Mouse (Mus musculus) MEL (cell line): ENCODE measurements around the gene Ptms. TPM values are rescaled to one million over a fixed set of nuclear protein-coding genes. Genes with fewer than 3 reads are reported as not detected.

Experiments used
- DNase-seq: peaks from one replicate; pipeline ENCODE4 v3.0.0; 2011; ENCODE audit warnings: low read depth, low spot score
- H3K27ac ChIP-seq: 2 replicates; pipeline ENCODE4 v1.5.1; 2012; ENCODE audit warnings: low read depth, mild to moderate bottlenecking, control low read depth, low read length, moderate library complexity; ENCODE audit not compliant: control insufficient read depth
- H3K27me3 ChIP-seq, 2 experiments: fragments of 150-350 bp in 1 of 2; sonication (generic) in 1 of 2; 2 replicates each; pipeline ENCODE4 v1.6.1; 2012; ENCODE audit warnings: low read length in 2 of 2, mild to moderate bottlenecking in 2 of 2, improper control_type of control experiment in 1 of 2, moderate library complexity in 1 of 2; ENCODE audit not compliant: insufficient read depth in 2 of 2, control insufficient read depth in 1 of 2
- H3K36me3 ChIP-seq, 2 experiments: 2 replicates each; pipeline ENCODE4 v1.6.1; 2012 to 2014; ENCODE audit warnings: low read length in 2 of 2, improper control_type of control experiment in 1 of 2, inconsistent platforms in 1 of 2, mild to moderate bottlenecking in 1 of 2; ENCODE audit not compliant: insufficient read depth in 2 of 2, control insufficient read depth in 1 of 2
- H3K4me1 ChIP-seq, 2 experiments: fragments of 150-350 bp in 1 of 2; sonication (generic) in 1 of 2; 2 replicates each; pipeline ENCODE4 v1.6.1; 2012; ENCODE audit warnings: low read length in 2 of 2, improper control_type of control experiment in 1 of 2, mild to moderate bottlenecking in 1 of 2; ENCODE audit not compliant: insufficient read depth in 2 of 2, control insufficient read depth in 1 of 2
- H3K4me3 ChIP-seq, 2 experiments: fragments of 150-350 bp in 1 of 2; sonication (generic) in 1 of 2; 2 replicates each; pipeline ENCODE4 v1.5.1; 2012; ENCODE audit warnings: low read depth in 2 of 2, low read length in 2 of 2, mild to moderate bottlenecking in 2 of 2, moderate library complexity in 2 of 2, control low read depth in 1 of 2, improper control_type of control experiment in 1 of 2; ENCODE audit not compliant: control insufficient read depth in 1 of 2, insufficient read depth in 1 of 2
- H3K79me2 ChIP-seq: 2 replicates; pipeline ENCODE4 v1.6.1; 2012; ENCODE audit warnings: mild to moderate bottlenecking, low read length, moderate library complexity; ENCODE audit not compliant: control insufficient read depth, poor library complexity, insufficient read depth
- H3K9ac ChIP-seq: 2 replicates; pipeline ENCODE4 v1.6.1; 2012; ENCODE audit warnings: low read depth, mild to moderate bottlenecking, control low read depth, low read length, moderate library complexity; ENCODE audit not compliant: control insufficient read depth, poor library complexity, severe bottlenecking
- H3K9me3 ChIP-seq: fragments of 150-350 bp; sonication (generic); replicated peaks from 2 replicates; pipeline ENCODE4 v1.6.1; 2012; ENCODE audit warnings: mild to moderate bottlenecking, low read length, improper control_type of control experiment, moderate library complexity; ENCODE audit not compliant: insufficient read depth
- CHD2 ChIP-seq: IDR thresholded peaks from 2 replicates; pipeline ENCODE4 v1.6.1; 2011; ENCODE audit warnings: low read length, improper control_type of control experiment
- CTCF ChIP-seq, 3 experiments: IDR thresholded peaks in 2 of 3; conservative IDR thresholded peaks in 1 of 3; 2 replicates each; pipeline ENCODE4 v1.5.1; 2011 to 2012; ENCODE audit warnings: low read length in 3 of 3, low read depth in 2 of 3, mild to moderate bottlenecking in 2 of 3, improper control_type of control experiment in 1 of 3, inconsistent platforms in 1 of 3, mixed read lengths in 1 of 3, moderate library complexity in 1 of 3; ENCODE audit not compliant: control insufficient read depth in 1 of 3, insufficient read depth in 1 of 3, poor library complexity in 1 of 3, severe bottlenecking in 1 of 3
- ELF1 ChIP-seq: IDR thresholded peaks from 2 replicates; pipeline ENCODE4 v1.6.1; 2014; ENCODE audit warnings: low read depth, mild to moderate bottlenecking, inconsistent platforms, low read length, improper control_type of control experiment, moderate library complexity
- GATA1 ChIP-seq: IDR thresholded peaks from 2 replicates; pipeline ENCODE4 v1.6.1; 2011; ENCODE audit warnings: low read depth, low read length, improper control_type of control experiment
- JUND ChIP-seq: IDR thresholded peaks from 2 replicates; pipeline ENCODE4 v1.6.1; 2011; ENCODE audit warnings: low read depth, mild to moderate bottlenecking, improper control_type of control experiment, low read length
- KAT2A ChIP-seq: conservative IDR thresholded peaks from 2 replicates; pipeline ENCODE4 v1.6.1; 2012; ENCODE audit warnings: low read depth, low read length, improper control_type of control experiment, inconsistent platforms
- MAFK ChIP-seq: IDR thresholded peaks from 2 replicates; pipeline ENCODE4 v1.6.1; 2011; ENCODE audit warnings: low read depth, mild to moderate bottlenecking, low read length, improper control_type of control experiment, borderline replicate concordance
- MAX ChIP-seq: IDR thresholded peaks from 2 replicates; pipeline ENCODE4 v1.6.1; 2011; ENCODE audit warnings: low read length, improper control_type of control experiment
- MAZ ChIP-seq: IDR thresholded peaks from 2 replicates; pipeline ENCODE4 v1.6.1; 2012; ENCODE audit warnings: low read depth, mild to moderate bottlenecking, inconsistent platforms, low read length, improper control_type of control experiment
- MYC ChIP-seq: IDR thresholded peaks from 2 replicates; pipeline ENCODE4 v1.6.1; 2011; ENCODE audit warnings: low read depth, mild to moderate bottlenecking, low read length, improper control_type of control experiment, moderate library complexity
- RCOR1 ChIP-seq: IDR thresholded peaks from 2 replicates; pipeline ENCODE4 v1.6.1; 2012; ENCODE audit warnings: low read depth, mild to moderate bottlenecking, inconsistent platforms, low read length, improper control_type of control experiment
- SIN3A ChIP-seq: IDR thresholded peaks from 2 replicates; pipeline ENCODE4 v1.6.1; 2012; ENCODE audit warnings: low read length, improper control_type of control experiment, inconsistent platforms
- SMC3 ChIP-seq: IDR thresholded peaks from 2 replicates; pipeline ENCODE4 v1.6.1; 2011; ENCODE audit warnings: low read depth, low read length, improper control_type of control experiment
- TAL1 ChIP-seq: IDR thresholded peaks from 2 replicates; pipeline ENCODE4 v1.6.1; 2012; ENCODE audit warnings: mild to moderate bottlenecking, inconsistent platforms, low read length, moderate library complexity, mixed read lengths
- USF1 ChIP-seq: IDR thresholded peaks from 2 replicates; pipeline ENCODE4 v1.6.1; 2014; ENCODE audit warnings: low read depth, mild to moderate bottlenecking, inconsistent platforms, low read length, improper control_type of control experiment, moderate library complexity
- USF2 ChIP-seq, 2 experiments: IDR thresholded peaks; 2 replicates each; pipeline ENCODE4 v1.6.1; 2011 to 2012; ENCODE audit warnings: improper control_type of control experiment in 2 of 2, low read length in 2 of 2, borderline replicate concordance in 1 of 2, inconsistent platforms in 1 of 2, low read depth in 1 of 2, mild to moderate bottlenecking in 1 of 2; ENCODE audit not compliant: insufficient read depth in 1 of 2
- ZKSCAN1 ChIP-seq: IDR thresholded peaks from 2 replicates; pipeline ENCODE4 v1.6.1; 2012; ENCODE audit warnings: low read depth, mild to moderate bottlenecking, inconsistent platforms, low read length, improper control_type of control experiment, moderate library complexity
- ZNF384 ChIP-seq: IDR thresholded peaks from 2 replicates; pipeline ENCODE4 v1.6.1; 2012; ENCODE audit warnings: low read depth, mild to moderate bottlenecking, inconsistent platforms, low read length, improper control_type of control experiment
- polyA plus RNA-seq, 2 experiments: library from polyadenylated mRNA; stranded (reverse) in 1 of 2; unstranded in 1 of 2; fragments of >175 nt in 1 of 2; fragments of >200 nt in 1 of 2; gene quantifications; 2 replicates each; pipeline versions ENCODE4 v1.2.1 to v1.2.4; 2012; ENCODE audit warnings: low replicate concordance in 2 of 2, low read depth in 1 of 2; ENCODE audit not compliant: insufficient read length in 2 of 2, insufficient read depth in 1 of 2, missing spikeins in 1 of 2
- total RNA-seq: library from RNA; depleted of rRNA; stranded (reverse); fragments of 300-350 nt; gene quantifications from 2 replicates; pipeline ENCODE4 v1.2.3, GENCODE M21; 2012

Ptms gene
- total and polyA plus RNA-seq, 3 experiments, result 31.8 to 177 TPM; not detected in 1

DNA sequence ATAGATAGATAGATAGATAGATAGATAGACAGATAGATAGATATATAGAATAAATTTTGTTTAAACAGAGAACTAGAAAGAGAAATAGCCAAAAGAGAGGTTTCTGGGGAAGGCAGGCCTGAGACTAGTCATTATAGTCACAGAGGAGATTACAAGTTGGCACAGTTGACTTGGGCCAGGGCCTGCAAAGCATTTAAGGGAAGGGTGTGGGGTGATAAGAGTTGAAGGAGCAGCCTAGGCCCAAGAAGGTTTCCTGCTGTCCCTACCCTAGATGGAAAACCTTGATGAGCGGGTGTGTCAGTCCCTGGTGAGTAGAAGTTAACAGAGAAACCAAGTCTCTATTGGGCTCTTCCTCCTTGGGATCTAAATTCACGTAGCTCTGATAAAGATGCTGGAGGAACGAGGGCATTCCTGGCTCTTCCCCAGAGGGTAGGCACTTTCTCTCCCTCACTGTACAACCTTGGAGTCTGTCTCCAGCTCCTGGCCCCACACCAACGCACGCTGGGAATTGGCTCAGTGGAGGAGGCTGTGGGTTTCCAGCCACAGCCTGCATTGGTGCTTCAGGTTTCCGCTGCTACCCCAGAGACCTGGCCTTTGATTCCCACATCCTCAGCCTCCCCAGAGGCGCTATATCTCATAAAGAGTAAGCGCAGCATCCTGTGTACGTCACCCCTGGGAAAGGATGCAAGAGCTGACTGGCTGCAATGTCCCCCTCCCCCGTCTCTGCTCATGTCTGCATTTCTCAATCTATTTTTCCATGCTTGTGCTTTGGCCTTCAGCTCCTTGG is 35.0 kb downstream of the Ptms start:
- Histone ChIP-seq H3K36me3 (no peaks in the 10 kb centered on the region), H3K4me3 (no peak overlapping the region), H3K27me3 (peaks cover 8 to 9% of the 10 kb centered on the region in 2 experiments), H3K9me3 (no peaks in the 10 kb centered on the region), H3K9ac (no peak overlapping the region), H3K27ac (no peak overlapping the region)
- TF ChIP-seq MAZ (no peak), GATA1 (peak; percentile 18; the same call in 1 of the 2 replicates)
- TF ChIP-seq, all 39 proteins: peak for 1
- Histone ChIP-seq H3K4me1 (no peaks in the 10 kb centered on the region), H3K79me2 (no peaks in the 10 kb centered on the region)
- DNase-seq, result no peak

DNA sequence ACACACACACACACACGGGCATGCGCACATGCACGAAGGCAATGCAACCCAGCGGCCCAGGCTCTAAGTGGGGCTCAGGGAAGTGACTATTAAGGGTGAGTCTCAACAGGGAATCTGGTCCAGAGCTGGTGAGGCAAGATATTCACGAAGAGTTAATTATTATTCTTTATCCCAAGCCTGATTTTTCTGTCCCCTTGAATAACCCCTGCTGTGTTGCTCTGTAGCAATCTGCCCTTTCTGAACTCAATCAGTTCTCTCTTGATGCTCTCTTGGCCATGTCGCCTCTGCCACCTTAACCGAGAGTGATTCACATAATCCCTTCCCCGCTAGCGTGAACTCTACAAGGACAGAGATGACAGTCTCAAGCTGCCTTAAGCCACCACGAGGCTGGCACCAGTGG is 36.6 kb downstream of the Ptms start:
- DNase-seq, result no peak
- H3K9ac ChIP-seq, result no peak overlapping the region
- H3K27me3 ChIP-seq, result peaks cover 8 to 9% of the 10 kb centered on the region in 2 experiments
- no peak for TF ChIP-seq GATA1
- no peak for TF ChIP-seq USF1
- no peak for TF ChIP-seq ELF1
- TF ChIP-seq KAT2A, result no peak
- no peak for TF ChIP-seq USF2 (IDR thresholded peaks at IDR 0.05; ENCODE audit: borderline replicate concordance in 1 of 2, insufficient read depth in 1 of 2, low read depth in 1 of 2, low read length in 2 of 2)
- TF ChIP-seq MAX, result no peak
- no peak for TF ChIP-seq MAFK
- TF ChIP-seq MYC, result no peak
- no peak for TF ChIP-seq TAL1
- no peak for TF ChIP-seq CTCF (IDR thresholded peaks at IDR 0.05 in 2 of 3, conservative IDR thresholded peaks at IDR 0.05 in 1 of 3; ENCODE audit: control insufficient read depth in 1 of 3, insufficient read depth in 1 of 3, low read depth in 2 of 3, low read length in 3 of 3, poor library complexity in 1 of 3, severe bottlenecking in 1 of 3)
- TF ChIP-seq JUND, result no peak
- TF ChIP-seq CHD2, result no peak
- TF ChIP-seq ZNF384, result no peak
- no peak for TF ChIP-seq ZKSCAN1
- TF ChIP-seq SMC3, result no peak
- TF ChIP-seq SIN3A, result no peak
- no peak for TF ChIP-seq RCOR1
- no peaks in the 10 kb centered on the region for H3K79me2 ChIP-seq
- H3K9me3 ChIP-seq, result no peaks in the 10 kb centered on the region
- no peaks in the 10 kb centered on the region for H3K36me3 ChIP-seq
- H3K27ac ChIP-seq, result no peak overlapping the region
- no peaks in the 10 kb centered on the region for H3K4me1 ChIP-seq
- no peak overlapping the region for H3K4me3 ChIP-seq
